Mouse (Mus musculus) frontal cortex, adult 2 months (tissue): Measurements from ENCODE around the gene Tie1. TPM values are rescaled to one million over a fixed set of nuclear protein-coding genes. Genes with fewer than 3 reads are reported as not detected.
"Not testable (repeated sequence)": the region's sequence is repeated elsewhere in the genome, so short reads cannot be mapped to it uniquely, and the experiment has no call there.

Experiments used
- DNase-seq, 2 experiments: peaks; one replicate each; pipeline ENCODE4 v3.0.0; 2022; ENCODE audit warnings: low spot score in 1 of 2; ENCODE audit errors: extremely low spot score in 1 of 2
- polyA plus RNA-seq: library from polyadenylated mRNA; depleted of rRNA; stranded (reverse); fragments of >200 nt; gene quantifications from 2 replicates; pipeline ENCODE4 v1.2.3, GENCODE M21; 2012; rRNA removed

Gene Tie1
- polyA plus RNA-seq, result 11.8 and 13.3 TPM in 2 replicates

- no peak for DNase-seq
These were observed at the start of gene Tie1 for GRCm38 (mm10) chr4:118489717-118490132. Tie1 (minus strand) TSS chr4:118490061.

- no peak for DNase-seq
These were observed 47.9 kb upstream of the Tie1 start for GRCm38 (mm10) chr4:118537801-118538200.

GRCm38 (mm10) chr4:118535610-118536009 lies 45.7 kb upstream of the Tie1 start:
- DNase-seq, result no peak

- DNase-seq, result no peak
These were observed 43.7 kb upstream of the Tie1 start for GRCm38 (mm10) chr4:118533605-118534004.

- DNase-seq, result no peak
These were observed 43.3 kb upstream of the Tie1 start for GRCm38 (mm10) chr4:118533156-118533555.

- no peak for DNase-seq
These were observed 42.8 kb upstream of the Tie1 start for GRCm38 (mm10) chr4:118532663-118533062.

DNA sequence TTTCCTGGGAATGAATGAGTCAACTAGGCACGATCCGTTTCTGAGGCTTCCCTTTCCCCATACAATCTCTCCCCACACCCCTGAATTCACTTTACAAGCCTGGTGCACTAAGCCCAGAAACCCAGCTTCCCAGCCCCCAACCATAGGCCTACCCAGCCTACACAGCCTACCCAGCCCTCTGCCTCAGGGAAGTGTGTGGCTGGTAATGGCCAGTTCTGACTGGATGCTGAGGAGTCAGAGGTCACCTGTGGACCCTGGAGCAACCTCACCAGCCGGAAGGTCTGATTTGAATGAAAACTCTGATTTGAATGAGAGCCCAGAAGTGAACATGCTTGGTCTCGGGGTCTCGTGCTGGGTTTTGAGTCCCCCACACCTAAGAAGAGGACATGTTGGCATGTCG lies 37.9 kb upstream of the Tie1 start:
- no peak for DNase-seq

- DNase-seq, result no peak
These were observed 37.4 kb upstream of the Tie1 start for GRCm38 (mm10) chr4:118527335-118527681.

DNA sequence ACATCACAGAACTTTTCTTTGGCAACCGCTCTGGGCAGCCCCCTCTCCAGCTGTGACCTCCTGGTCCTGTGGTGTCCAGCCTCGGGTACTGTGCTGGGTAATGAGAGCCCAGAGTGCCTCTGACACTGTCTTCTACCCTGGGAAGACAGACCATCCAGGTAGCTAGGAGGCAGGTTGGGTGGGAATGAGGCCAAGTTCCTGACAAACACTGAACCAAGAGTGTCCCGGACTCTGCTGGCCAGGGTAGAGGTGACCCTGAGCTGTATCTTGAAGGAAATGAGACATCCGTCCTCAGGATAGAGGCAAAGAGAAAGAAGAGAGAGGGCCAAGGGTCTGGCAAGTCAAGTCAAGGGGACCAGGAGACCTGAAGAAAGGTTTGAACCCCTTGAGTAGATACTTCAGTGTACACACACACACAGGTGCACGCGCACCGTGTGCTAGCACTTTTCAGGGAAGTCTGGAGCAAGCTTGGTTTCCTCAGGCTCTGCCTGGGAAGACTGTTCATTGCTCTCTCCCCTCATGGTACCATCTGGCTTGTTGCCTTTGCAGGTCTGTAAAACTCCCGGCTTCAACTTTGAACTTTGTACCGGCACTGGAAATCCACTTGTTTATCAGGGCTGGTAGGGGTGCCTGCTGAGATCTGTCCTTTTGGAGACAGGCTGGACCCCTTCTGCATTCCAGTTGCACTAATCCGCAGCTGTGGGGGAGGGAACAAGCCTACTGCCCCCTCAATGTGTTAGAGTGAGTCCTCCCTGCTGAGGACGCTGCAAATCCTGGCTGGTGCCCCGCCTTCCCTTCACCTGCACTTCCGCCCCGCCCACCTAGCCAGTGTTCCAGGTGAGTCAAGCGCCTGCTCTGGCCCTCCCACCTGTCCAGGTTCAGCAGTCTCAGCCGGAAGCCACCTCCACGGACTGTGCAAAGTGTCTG lies 36.8 kb upstream of the Tie1 start, which contains the start of gene 2610528J11Rik:
Gene 2610528J11Rik, plus strand, starts transcription at position 592 of the 927 bp plus-strand sequence.
- DNase-seq, result no peak

- DNase-seq, result no peak
These were observed 35.9 kb upstream of the Tie1 start for GRCm38 (mm10) chr4:118525779-118526178.

- DNase-seq, result no peak
These were observed 34.1 kb upstream of the Tie1 start for GRCm38 (mm10) chr4:118523976-118524375.

GRCm38 (mm10) chr4:118522248-118522647 lies 32.4 kb upstream of the Tie1 start:
- DNase-seq, result no peak

DNA sequence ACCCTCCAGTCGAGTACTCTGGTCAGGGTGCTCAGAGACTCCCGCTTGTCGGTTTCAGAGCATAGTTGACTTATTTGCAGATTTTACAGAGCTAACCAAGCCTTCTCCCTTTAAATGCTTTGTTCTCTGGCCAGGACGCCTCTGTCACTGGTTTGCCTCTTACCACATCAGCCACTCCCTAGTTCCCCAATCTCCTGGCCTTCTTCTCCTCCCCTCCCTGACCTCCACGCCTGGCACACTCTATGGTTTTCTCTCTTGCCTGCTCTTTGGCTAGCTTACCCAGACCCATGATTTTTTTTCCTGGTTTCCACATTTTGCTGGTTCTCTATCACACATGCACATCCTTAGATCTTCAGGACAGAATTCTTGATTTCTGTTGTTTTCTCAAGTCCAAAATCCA lies 28.3 kb upstream of the Tie1 start:
- DNase-seq, result no peak

GRCm38 (mm10) chr4:118517497-118518146 lies 27.8 kb upstream of the Tie1 start:
- DNase-seq, result no peak

GRCm38 (mm10) chr4:118516699-118517496 lies 27.0 kb upstream of the Tie1 start:
- no peak for DNase-seq

- DNase-seq, result peak in 1 of 2 experiments; percentile 26
These were observed 19.2 kb upstream of the Tie1 start for GRCm38 (mm10) chr4:118509050-118509449.

GRCm38 (mm10) chr4:118507171-118507570 lies 17.3 kb upstream of the Tie1 start:
- not testable (repeated sequence) for DNase-seq

- no peak for DNase-seq
These were observed 15.7 kb upstream of the Tie1 start for GRCm38 (mm10) chr4:118505551-118505950.

GRCm38 (mm10) chr4:118500792-118501191 lies 10.9 kb upstream of the Tie1 start:
- DNase-seq, result no peak

- peak in 1 of 2 experiments; percentile 47 for DNase-seq
These were observed 10.4 kb upstream of the Tie1 start for GRCm38 (mm10) chr4:118500171-118500724.

DNA sequence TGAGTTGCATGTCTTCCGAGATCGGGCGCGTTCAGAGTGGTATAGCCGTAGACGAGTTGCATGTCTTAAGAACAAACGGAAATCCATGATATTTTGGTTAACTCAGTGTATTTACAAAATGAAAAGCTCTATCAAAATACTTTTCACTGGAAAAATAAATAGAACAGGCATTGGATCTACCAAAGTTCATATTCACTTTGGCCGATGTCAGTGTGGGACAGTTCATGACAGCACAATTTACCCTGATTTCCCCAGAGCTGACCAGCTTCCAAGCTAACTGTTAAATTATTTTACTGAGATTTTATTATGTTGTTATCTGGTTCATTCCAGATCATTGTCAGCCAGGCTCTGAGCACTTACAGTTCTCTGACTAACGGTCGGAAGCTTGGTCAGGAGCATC lies 600 bp upstream of the Tie1 start:
- DNase-seq, result no peak
